Mouse (Mus musculus): ENCODE measurements around the gene Grsf1.

Grsf1 gene

DNA sequence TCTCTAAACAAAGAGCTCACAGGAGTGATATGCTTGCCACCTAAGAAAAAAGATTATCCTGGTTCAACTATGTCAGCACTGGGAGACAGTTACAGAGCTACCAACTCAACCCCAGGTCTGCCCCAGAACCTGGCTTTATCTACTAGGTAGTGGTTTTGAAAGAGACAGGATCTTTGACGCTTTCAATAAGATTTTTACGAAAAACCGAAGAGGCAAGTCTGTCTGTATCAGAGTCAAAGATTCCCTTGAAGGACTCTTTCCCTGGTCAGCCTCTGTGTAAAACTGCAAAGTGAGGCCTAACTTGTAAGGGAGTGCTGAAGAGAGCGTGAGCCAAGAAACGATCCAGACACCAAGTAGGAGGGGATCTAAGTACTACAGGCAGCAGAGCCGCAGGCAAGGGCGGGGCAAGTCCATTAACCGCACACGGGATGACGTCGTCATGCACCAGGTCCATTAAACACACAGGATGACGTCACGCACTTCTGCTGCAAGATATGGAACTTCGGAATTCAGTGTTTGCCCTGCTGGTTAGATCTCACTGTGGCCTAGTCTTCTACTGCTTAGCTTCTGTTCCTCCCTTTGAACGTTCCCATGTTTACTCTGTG is 12.7 kb upstream of the Grsf1 start:
- no peak for DNase-seq (ENCODE audit: low spot score)

DNA sequence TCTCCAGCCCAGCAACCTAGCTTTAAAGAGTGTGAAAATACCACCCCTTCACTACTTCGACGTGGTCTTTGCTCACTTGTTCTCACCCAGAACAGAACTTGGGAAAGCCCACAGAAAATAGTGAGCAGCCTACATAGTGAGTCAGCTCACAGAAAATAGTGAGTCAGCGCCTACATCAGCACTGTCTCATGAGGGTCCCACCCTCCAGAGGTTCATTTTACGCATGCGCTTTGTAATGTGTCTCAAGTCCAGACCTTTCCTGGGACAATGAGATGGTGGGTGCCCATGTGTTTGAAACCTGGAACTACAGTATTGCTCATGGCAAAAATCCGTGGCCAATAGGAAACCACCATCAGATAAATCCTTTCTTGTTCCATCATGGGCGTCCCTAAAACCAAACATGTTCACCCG is 12.0 kb upstream of the Grsf1 start:
- no peak for DNase-seq (ENCODE audit: low spot score)

DNA sequence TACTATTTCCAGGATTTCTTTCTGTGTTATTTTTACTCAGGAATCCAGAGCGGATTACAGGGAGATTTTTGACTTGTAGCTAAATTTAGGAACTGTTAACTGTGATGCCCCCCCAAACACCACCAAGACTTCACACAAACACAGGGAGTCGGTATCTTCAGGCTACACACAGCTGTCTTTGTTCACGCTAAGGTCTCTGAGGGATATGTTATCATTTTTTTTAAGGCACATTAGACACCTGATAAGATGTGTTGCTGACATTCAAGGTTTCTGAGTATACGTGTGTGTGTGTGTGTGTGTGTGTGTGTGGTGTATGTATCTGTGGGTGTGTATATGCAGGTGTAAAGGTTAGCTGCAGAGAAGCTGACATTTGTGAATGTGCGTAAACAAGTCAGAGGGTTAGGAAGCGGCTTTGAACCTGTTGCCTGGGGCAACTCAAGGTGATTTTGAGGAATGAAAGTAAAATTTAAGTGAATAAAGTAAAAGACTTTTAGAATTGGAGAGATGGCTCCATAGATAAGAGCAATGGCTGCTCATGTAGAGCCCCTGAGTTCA is 9.9 kb upstream of the Grsf1 start:
- DNase-seq (ENCODE audit: low spot score), result no peak

DNA sequence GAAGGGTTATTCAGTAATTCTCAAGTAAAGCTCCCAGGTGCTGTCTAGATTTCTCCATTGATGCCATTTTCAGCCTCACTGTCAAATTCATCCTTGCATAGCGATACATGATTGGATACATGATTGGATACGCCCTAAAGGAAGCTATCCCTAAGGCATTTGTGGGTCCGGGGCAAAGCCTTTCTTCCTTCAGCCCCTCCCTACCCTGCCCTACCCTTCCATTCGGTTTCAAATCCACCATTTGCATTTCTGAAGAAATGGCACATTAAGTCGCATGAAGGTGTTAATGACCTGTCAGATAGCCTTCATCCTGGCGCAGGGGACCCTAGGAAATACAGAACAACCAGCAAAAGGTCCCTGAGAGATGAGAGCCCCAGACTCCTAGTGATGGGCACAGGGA is 9.3 kb upstream of the Grsf1 start:
- DNase-seq (ENCODE audit: low spot score), result no peak

DNA sequence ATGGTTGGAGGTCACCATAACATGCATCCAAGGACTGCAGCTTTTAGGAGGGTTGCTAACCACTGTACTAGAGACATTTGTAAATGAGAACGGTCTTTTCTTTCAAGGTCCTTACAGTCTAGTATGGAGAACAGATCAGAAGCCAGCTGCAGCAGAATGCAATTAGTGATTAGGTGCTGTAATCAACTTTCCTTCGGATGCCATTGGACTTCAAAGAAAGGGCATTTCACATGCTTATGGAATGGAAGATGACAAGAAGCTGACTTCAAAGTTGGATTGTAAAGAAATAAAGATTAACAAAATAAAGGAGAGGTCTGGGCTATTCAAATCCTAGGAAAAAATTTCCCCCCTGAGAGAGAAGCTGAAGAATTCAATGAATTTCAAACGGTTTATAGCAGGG is 8.3 kb upstream of the Grsf1 start:
- no peak for DNase-seq (ENCODE audit: low spot score)

DNA sequence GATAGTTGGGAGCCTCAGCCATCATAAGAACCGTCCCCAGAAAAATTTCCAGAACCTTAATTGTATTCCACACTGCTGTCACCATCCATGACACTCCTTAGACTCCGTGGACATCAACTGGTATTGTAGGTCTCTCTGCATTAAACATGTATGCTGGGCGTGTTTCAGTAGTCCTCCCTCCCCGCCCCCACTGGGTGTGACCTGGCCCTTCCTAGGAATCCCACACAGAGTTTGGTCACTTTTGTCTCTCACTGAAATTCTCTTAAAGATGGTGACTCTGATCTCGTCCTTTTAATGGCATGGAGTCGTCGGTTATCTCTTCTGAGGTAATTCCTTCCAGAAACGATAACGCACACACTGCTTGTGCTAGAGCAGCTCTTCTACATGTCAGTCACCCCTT is 7.7 kb upstream of the Grsf1 start:
- DNase-seq (ENCODE audit: low spot score), result no peak

DNA sequence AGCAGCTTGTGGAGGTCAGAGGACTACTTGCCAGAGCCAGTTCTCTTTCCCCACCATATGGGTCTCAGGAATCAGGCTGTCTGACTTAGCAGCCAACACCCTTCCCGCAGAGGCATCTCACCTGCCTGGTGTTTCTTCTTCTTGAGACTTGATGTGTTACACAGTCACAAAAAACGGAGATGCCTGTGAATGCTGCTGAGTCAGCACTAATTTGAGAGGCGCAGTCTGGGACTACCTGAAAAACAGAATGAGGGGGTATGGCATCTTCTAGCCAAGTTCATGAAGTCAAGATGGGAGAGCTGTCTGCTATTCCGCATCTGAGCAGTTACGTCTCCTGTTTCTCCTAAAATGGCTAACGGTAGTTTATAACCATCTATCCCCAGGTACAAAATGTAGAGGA is 4.6 kb upstream of the Grsf1 start:
- no peak for DNase-seq (ENCODE audit: low spot score)

DNA sequence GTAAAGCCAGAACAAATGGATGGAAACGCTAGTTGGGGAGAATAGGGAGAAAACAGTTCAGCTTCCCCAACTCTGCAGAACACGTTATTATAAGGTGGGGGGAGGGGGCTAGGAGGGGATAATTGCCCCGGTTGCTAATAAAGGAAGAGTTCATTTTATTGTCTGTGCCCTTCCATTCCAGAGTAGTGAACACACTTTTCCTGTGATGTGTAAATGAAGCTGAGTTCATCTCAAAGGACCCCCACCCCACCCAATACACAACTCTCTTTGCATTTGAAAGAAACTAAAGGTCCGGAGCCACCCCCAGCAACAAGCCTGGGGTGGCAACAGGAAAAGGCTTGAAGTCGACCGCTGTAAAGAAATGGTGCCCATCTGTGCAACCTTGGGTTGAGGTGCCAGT is 3.4 kb upstream of the Grsf1 start:
- DNase-seq (ENCODE audit: low spot score), result no peak

DNA sequence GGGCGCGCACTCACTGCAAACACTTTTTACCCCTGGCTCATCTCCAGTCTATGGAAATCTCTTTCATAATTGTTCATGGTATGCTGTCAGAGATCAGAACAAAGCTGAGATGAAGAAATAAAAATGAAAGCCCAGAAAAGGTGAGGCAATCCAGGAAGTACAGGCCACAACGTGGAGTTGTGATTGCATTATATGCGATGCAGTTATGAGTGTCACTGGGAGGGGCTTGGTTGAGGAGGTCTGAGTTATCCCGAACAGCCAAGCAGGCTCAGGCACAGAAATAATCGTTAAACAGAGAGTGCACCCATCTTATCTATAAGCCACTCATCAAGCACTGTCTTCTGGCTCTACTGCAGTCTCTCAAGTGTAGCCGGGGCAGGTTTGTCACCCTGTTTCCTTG is 3.0 kb upstream of the Grsf1 start:
- no peak for DNase-seq (ENCODE audit: low spot score)

DNA sequence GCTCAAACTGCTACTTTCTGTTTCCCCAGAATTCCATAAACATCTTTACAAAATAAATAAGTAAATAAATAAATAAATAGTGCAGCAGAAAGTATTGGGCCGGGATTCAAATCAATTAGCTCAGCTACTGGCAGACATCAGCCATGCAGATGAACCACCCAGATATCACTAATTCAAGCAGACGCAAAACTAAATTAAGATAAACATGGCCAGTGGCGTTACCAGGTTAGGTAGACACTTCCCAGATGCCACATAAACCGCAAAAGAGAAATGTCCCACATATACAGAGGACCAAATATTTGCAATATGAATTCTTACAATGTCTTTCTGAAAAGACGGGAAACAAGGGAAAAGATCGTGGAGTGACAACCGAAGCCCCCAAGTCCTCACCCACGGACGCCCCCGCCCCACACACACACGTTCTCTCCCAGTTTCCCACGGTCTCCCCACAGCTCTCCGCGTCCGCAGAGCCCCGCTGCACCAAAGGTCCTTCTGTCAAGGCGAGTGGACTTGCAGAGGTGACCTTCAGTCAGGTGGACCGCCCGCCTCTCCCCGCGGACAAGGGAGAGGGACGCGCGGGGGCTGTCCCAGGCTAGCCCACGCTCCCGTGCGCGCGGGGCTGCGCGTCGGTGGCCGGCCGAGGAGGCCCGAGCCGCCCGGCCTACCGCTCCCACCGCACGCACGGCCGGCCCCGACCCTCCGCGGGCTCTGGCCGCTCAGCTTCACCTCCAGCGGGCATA is 1.1 kb downstream of the Grsf1 start:
- peak; percentile 27 for DNase-seq (ENCODE audit: low spot score)

DNA sequence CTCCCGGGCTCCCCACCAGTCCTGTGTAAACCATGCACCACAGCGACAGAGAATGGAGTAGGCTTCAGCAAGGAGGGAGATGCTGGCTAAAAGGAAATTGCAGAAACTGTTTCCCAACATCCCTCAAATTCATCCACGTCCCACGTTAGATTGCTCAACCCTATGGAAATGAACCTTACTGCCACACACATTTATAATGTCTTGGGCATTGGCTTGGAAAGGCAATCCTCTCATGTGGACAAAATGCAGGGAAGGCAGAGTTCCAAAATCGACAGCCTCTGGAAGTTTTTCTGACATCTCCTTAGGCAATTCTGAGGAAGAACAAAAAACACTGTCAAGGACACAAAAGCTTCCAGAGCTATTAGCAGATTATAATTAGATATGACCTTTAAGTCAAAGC is 12.1 kb downstream of the Grsf1 start:
- no peak for DNase-seq (ENCODE audit: low spot score)

DNA sequence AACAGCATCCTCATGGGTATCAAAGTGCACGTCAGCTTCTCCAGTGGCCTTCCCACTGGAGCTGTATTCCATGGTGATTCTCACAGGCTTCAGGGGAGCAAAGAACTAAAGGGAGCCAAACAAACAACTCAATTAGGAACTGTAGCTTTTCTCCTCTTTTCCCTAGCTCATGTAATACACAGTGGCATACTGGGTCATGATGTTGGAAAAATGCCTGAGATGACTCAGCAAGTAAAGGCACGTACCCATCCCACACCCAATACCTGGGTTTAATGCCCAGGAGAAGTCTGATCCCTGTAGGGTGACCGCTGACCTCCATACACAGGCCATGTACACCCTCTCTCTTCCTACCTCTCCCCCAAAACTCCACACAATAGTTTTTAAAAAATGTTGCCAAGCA is 12.8 kb downstream of the Grsf1 start:
- no peak for DNase-seq (ENCODE audit: low spot score)

DNA sequence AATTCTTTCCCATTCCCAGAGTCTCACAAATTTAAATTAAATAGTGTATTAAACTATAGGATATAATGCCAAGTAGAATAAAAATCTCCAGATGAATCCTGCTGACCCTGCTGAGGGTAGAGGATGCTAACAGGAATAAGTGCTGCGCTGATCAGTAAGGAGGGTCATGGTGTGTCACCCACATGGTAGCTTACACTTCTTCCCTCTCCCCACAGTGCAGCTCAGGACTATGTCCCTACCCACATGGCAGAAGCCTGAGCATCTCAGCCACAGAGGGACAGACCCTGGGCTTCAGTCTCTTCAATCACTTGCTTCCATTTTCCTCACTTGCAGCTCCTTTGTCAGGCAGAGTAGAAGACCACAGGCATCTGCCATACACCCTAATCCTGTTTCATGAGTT is 18.1 kb downstream of the Grsf1 start:
- no peak for DNase-seq (ENCODE audit: low spot score)

DNA sequence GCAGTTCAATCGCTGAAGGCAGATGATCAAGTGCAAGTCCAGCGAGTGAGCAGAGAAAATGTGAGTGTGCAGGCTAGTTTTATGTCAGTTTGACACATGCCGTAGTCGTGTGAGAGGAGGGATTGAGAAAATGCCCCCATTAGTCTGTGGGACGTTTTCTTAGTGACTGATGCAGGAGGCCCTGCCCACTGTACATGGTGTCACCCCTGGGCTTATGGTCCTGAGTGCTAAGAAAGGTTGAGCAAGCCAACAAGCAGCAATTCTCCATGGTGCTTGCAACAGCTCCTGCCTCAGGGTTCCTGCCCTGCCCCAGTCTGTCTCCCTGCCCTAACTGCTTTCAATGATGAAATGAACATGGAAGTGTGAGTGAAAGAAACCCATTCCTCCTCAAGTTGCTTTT is 23.4 kb downstream of the Grsf1 start:
- DNase-seq (ENCODE audit: low spot score), result no peak

DNA sequence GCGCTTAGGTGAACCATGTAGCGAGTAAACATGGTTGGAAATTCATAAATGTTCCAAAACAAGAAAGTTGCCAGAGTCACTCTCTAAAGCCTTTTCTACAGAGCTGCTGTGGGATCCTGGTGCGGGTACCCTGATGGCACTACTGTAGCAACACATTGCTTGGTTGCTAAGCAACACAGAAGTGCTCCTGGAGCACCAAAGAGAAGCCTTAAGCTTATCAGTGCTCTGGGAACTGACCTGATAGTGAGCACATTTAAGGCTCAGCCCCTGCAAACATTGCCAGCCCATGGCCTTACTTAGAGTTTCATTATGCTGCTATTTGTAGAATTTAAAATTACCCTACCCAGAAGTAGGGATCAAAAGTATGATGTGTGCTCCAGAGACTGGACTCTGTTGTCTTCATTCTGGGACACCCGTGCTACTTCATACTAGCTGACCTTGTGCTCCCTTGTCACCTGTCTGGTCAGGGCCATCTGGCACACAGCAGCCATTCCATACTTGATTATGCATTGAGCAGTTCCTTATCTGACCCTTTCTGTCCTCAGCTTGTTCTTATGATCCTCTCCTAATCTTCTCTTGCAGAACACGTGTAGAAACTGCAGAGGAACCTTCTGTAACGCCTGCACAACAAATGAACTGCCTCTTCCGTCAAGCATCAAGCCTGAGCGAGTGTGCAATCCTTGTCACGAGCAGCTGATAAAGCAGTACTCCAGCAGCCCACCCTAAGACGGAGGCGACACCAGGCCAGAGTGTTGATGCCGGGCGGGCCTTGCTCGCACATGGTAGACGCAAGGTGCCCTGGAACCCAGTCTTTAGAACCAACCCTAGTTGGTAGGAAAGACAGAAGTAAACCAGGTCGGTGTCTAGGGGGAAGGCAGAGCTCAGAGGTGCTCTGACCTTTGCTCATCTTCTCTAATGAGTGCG is 26.5 kb downstream of the Grsf1 start:
- no peak for DNase-seq (ENCODE audit: low spot score)

DNA sequence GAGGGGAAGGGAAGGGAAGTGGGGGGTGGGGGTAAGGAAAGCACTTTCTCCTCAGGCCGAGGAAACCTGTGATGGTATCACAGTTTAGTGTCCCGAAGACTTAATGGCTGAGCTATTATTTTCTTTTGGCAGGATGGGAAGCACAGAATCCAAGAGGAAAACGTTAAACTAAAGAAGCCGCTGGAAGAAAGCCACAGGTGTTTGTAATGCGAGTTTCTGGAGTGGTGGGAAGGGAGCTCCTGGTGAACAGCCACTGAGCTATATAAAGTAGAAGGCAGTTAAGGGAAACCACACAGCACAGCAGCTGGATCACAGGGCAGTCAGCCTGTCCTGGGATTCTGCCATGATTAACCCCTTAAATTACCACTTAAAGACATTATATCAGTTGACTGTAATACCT is 30.6 kb downstream of the Grsf1 start:
- DNase-seq (ENCODE audit: low spot score), result no peak

DNA sequence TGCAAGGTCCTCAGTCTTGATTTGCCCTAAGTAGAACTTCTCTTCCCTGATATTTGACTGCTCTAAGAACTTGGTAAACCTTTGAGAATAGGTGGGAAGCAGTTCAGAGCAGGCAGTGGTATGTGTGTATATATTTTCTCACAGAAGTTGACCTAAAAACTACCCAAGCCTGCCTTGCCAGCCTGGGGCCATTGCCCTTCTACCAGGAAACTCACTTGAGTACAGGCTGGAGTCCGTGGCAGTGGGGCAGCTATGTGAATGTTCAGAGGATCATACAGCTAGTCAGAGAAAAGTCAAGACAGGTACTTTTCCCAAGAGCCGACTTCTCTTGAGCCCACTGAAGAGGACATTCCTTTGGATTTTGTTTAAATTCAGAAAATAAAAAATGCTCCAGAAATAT is 31.1 kb downstream of the Grsf1 start:
- no peak for DNase-seq (ENCODE audit: low spot score)

DNA sequence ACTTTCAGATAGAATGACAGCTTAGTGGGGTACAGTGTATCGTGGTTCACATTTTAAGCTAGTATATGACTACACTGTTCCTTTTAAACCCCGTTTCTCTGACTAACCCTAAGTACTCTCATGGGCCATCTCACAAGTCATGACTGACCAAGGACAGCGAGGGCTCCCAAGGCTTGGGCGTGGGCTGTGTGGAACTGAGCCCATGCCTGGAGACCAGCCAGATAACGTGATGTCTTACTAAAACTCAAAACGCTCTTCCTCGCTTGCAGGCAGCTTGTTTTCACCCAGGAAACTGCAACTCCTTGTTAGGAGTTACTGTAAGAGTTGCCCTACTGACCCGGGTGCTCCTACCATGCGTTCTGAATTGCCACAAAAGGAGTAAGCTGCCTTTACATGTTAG is 32.5 kb downstream of the Grsf1 start:
- DNase-seq (ENCODE audit: low spot score), result no peak

DNA sequence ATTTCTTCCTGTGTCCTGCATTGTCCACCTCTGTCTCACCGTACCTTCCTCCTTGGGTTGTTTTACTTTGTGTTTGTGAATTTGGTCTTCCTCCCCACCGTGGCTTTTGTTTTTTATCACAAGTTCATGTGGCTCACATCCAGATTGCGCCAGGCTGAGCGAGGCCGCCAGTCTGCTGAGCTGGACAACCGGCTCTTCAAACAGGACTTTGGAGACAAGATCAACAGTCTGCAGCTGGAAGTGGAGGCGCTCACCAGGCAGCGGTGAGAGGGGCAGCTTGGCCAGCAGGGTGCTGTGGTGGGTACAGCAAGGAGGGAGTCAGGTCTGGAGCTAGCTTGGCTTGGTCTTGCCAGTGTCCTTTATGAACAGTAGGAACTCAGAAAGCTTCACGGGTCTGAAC is 33.2 kb downstream of the Grsf1 start:
- no peak for DNase-seq (ENCODE audit: low spot score)

DNA sequence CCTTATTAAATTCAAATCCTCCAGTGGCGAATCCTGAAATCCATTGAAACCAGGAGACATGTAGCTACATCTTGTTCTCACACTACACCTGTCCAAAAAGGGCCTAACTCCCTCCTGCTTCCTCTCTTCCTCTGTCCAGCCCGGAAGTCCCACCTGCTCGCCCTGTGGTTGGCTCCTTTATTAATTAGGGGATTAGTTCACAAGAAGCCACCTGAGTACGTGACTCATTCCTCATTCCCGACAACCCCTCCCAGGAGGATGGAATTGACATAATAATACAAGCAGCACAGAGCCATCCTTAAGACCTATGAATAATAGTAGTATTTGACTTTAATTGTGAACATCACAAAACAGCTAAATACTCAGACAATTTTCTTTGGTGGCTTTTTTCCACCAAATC is 41.9 kb downstream of the Grsf1 start:
- DNase-seq (ENCODE audit: low spot score), result no peak

DNA sequence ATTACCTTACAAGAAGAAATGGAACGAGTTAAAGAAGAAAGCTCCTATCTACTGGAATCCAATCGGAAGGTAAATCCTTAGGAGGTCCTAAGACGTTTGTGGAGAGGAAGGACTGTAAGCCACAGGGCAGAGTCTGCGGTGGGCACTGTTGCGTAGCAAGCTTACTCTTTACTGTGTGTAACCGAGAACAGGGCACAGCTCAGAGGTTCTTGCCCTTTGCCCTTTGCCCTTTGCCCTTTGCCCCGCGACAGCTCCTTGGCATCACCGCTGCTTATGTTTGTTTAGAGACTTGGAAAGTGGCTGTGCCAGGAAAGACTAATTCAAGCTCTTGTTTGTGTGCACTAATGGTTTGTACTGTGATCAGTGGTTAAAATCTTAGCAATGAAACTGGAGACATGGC is 43.5 kb downstream of the Grsf1 start:
- DNase-seq (ENCODE audit: low spot score), result no peak

DNA sequence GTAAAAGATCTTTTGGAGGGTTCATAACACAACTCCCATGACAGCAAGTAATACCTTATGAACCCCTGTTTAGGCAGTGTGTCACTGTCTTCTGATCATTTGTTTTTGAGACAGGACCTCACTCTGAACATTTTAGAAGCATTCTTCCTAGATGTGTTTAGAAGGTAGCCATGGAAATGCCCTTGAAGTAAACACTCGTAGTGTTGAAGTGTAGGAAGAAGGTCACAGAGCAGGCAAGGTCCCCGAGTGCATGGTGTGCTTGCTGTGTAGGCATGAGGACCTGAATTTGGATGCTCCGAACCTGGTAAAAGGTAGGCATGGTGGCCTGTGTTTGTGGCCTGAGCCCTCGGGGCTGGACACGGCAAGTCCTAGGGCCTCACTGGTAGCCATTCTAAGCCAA is 44.4 kb downstream of the Grsf1 start:
- no peak for DNase-seq (ENCODE audit: low spot score)

DNA sequence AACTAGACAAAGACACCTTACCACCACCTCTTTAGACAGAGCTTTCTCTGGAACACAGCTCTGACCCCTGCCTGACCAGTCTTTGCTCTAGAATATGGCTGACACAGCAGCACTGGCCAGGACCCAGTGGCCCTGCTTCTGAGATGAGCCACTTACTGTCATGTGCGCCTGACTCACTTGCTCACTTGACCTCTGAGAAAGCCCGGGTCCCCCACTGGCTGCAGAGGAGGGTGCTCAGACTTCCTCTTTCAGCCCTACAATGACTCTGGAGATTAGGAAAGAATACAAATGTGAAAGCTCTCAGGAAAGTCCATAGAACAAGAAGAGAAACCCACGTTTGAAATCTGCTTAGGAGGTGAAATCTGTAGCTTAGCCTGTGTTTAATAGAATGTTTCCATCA is 45.1 kb downstream of the Grsf1 start:
- DNase-seq (ENCODE audit: low spot score), result no peak
